Mouse (Mus musculus): ENCODE measurements around the gene Atp2b4. TPM values are rescaled to one million over a fixed set of nuclear protein-coding genes. Genes with fewer than 3 reads are reported as not detected.
A peak's percentile ranks its signal among the peaks of the same experiment; 100 is the strongest.

The Atp2b4 gene
- polyA plus RNA-seq, 1 experiment from 2014 or later = 34.8 TPM

DNA sequence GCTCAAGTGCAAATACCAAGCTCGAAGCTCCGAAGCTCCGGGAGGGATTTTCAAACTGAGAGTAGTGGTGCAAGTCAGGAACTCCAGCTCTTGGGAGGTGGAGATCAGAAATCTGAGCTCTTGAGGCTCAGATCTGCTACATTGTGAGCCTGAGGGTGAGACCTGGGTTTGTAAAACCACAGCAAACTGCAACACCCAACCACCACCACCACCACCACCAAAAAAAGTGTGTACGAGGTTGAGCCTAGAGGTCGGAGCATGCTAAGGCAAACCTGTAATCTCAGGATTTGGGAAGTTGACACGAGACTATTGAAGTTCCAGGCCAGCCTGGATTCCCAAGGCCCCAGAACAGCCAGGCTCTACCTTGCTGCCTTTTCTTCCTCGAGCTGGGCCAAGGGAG, 25.4 kb upstream of the Atp2b4 start:
- H3K9ac ChIP-seq (ENCODE audit: low read depth, low read length) = peak overlapping the region; percentile 55
- no peaks in the 10 kb centered on the region for H3K9me3 ChIP-seq (replicated peaks; ENCODE audit: control insufficient read depth, low read length)
- 36% methylated on average over 7 of the region's 7 CpGs for WGBS (ENCODE audit: insufficient replicate concordance)
- no peaks in the 10 kb centered on the region for H3K27me3 ChIP-seq (ENCODE audit: control insufficient read depth, insufficient read depth, low read depth, low read length)
- H3K4me2 ChIP-seq (ENCODE audit: low read depth, low read length) = peak overlapping the region; percentile 54
- H3K36me3 ChIP-seq (ENCODE audit: control insufficient read depth, insufficient read depth) = no peaks in the 10 kb centered on the region
- peak overlapping the region; percentile 18 for H3K4me3 ChIP-seq (ENCODE audit: low read depth, low read length)
- peaks cover 56% of the 10 kb centered on the region for H3K4me1 ChIP-seq (ENCODE audit: control insufficient read depth, low read depth, low read length)
- ATAC-seq (ENCODE audit: low read depth) = no peak
- H3K27ac ChIP-seq (ENCODE audit: low read length) = peak overlapping the region; percentile 94

DNA sequence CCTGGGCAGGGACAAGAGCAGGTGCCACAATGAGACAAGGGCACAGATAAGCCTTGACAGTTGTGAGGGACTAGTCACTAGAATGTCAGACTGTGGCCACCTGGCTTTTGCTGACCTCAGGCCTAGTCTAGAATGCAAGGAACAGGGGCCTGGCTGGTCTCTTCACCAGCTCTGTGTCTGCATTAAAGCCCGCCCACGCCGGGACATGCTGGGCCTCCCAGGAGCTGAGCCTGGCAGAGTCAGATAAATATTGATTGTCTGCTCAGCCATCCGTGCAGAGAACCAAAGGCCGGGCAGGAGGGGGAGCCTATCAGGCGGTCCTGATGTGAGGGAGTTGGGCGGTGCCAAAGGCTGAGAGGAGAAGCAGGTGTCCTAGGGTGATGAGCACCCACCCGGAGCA, 24.7 kb upstream of the Atp2b4 start:
- peak overlapping the region; percentile 65 for H3K4me2 ChIP-seq (ENCODE audit: low read depth, low read length)
- peaks cover 62% of the 10 kb centered on the region for H3K4me1 ChIP-seq (ENCODE audit: control insufficient read depth, low read depth, low read length)
- H3K27me3 ChIP-seq (ENCODE audit: control insufficient read depth, insufficient read depth, low read depth, low read length) = no peaks in the 10 kb centered on the region
- H3K4me3 ChIP-seq (ENCODE audit: low read depth, low read length) = peak overlapping the region; percentile 38
- H3K9ac ChIP-seq (ENCODE audit: low read depth, low read length) = peak overlapping the region; percentile 68
- peak overlapping the region; percentile 99 for H3K27ac ChIP-seq (ENCODE audit: low read length)
- 16% methylated on average over 8 of the region's 8 CpGs for WGBS (ENCODE audit: insufficient replicate concordance)
- H3K9me3 ChIP-seq (replicated peaks; ENCODE audit: control insufficient read depth, low read length) = no peaks in the 10 kb centered on the region
- H3K36me3 ChIP-seq (ENCODE audit: control insufficient read depth, insufficient read depth) = no peaks in the 10 kb centered on the region
- peak; percentile 98 for ATAC-seq (ENCODE audit: low read depth)

DNA sequence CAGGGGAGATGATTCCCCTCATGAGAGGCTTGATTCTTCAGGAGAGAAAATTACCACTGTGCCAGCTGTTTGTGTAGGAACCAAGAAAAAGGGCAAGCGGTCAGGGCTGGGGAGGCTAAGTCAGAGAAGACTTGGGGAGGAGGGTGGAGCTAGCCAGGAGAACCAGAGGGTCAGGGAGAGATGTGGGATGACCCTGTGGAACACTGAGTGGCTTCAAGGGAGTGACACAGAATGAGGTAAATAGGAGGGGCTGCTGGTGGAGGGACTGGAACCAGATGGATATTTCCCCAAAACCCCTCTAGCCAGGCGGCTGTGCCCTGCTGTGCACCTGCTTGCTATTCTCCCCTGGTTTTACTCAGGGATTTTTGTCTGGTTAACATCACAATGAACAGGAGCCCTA, 24.3 kb upstream of the Atp2b4 start:
- ATAC-seq (ENCODE audit: low read depth) = peak; percentile 43
- H3K27me3 ChIP-seq (ENCODE audit: control insufficient read depth, insufficient read depth, low read depth, low read length) = no peaks in the 10 kb centered on the region
- 33% methylated on average over 2 of the region's 2 CpGs for WGBS (ENCODE audit: insufficient replicate concordance)

DNA sequence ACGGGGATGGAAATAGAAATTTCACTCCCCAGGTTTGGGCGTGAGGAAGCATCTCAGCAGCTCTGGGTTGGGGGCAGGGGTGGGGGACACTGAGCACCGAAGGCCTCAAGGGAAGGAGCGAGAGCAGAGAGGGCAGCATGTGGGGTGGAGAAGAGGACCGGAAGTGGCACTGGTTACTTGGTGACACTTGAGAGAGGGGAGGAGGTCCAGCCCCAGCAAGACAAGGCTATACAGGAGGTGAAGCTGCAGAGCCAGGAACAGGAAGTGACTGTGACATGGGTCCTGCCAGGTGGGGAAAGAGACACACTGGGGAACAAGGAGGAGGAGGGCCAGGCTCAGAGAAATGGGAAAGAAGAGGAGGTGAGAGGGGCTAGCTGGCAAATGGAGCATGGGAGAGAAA, 20.3 kb upstream of the Atp2b4 start:
- no peaks in the 10 kb centered on the region for H3K27me3 ChIP-seq (ENCODE audit: control insufficient read depth, insufficient read depth, low read depth, low read length)
- H3K4me2 ChIP-seq (ENCODE audit: low read depth, low read length) = no peak overlapping the region
- H3K4me3 ChIP-seq (ENCODE audit: low read depth, low read length) = no peak overlapping the region
- H3K9me3 ChIP-seq (replicated peaks; ENCODE audit: control insufficient read depth, low read length) = no peaks in the 10 kb centered on the region
- H3K9ac ChIP-seq (ENCODE audit: low read depth, low read length) = no peak overlapping the region
- H3K36me3 ChIP-seq (ENCODE audit: control insufficient read depth, insufficient read depth) = no peaks in the 10 kb centered on the region
- H3K27ac ChIP-seq (ENCODE audit: low read length) = 0 out of 2 replicates have a peak overlapping the region, but pooled peaks have one; percentile 9
- ATAC-seq (ENCODE audit: low read depth) = no peak
- peaks cover 51% of the 10 kb centered on the region for H3K4me1 ChIP-seq (ENCODE audit: control insufficient read depth, low read depth, low read length)
- 32% methylated on average over 5 of the region's 5 CpGs for WGBS (ENCODE audit: insufficient replicate concordance)

More for the DNA sequence above, 24.3 kb upstream of the Atp2b4 start:
- peak overlapping the region; percentile 68 for H3K9ac ChIP-seq (ENCODE audit: low read depth, low read length)
- no peaks in the 10 kb centered on the region for H3K9me3 ChIP-seq (replicated peaks; ENCODE audit: control insufficient read depth, low read length)
- no peaks in the 10 kb centered on the region for H3K36me3 ChIP-seq (ENCODE audit: control insufficient read depth, insufficient read depth)
- H3K4me1 ChIP-seq (ENCODE audit: control insufficient read depth, low read depth, low read length) = peaks cover 64% of the 10 kb centered on the region
- peak overlapping the region; percentile 38 for H3K4me3 ChIP-seq (ENCODE audit: low read depth, low read length)
- peak overlapping the region; percentile 99 for H3K27ac ChIP-seq (ENCODE audit: low read length)
- H3K4me2 ChIP-seq (ENCODE audit: low read depth, low read length) = peak overlapping the region; percentile 65

DNA sequence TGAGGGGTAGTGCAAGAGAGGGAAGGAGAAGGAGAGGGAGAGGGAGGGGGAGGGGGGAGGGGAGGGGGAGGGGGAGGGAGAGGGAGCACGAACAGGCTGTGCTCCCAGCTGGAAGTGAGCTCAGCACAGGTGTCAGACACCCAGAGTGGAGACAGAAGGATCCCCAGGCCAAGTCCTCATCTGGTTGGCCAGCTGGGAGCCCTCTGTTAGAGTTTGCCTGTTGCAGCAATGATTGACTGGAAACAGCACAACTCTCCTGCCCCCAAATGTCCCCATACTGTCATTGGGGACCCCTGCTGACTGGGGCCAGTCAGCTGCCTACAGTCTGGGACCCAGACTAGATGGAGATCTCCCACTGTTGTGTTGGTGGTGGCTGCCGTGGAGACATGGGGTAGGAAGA, 19.3 kb upstream of the Atp2b4 start:
- Histone ChIP-seq H3K4me2 (ENCODE audit: low read depth, low read length) (no peak overlapping the region), H3K4me1 (ENCODE audit: control insufficient read depth, low read depth, low read length) (peaks cover 53% of the 10 kb centered on the region), H3K9me3 (replicated peaks; ENCODE audit: control insufficient read depth, low read length) (no peaks in the 10 kb centered on the region), H3K27me3 (ENCODE audit: control insufficient read depth, insufficient read depth, low read depth, low read length) (no peaks in the 10 kb centered on the region), H3K4me3 (ENCODE audit: low read depth, low read length) (no peak overlapping the region), H3K36me3 (ENCODE audit: control insufficient read depth, insufficient read depth) (no peaks in the 10 kb centered on the region), H3K27ac (ENCODE audit: low read length) (no peak overlapping the region), H3K9ac (ENCODE audit: low read depth, low read length) (no peak overlapping the region)
- 28% methylated on average over 2 of the region's 2 CpGs for WGBS (ENCODE audit: insufficient replicate concordance)
- ATAC-seq (ENCODE audit: low read depth) = no peak

DNA sequence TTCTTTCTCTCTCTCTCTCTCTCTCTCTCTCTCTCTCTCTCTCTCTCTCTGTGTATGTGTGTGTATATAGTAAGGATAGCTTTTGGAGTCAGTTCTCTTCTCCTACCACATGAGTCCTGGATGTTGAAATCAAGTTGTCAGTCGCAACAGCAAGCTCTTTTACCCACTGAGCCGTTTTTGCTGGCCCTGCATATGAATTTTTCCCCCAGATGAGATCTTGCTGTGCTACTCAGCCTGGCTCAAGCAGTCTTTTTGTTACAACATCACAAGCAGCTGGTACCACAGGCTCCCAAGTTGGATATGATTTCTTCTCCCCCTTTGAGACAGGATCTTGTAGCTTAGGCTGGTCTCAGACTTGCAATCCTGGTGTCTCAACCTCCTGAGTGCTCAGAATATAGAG, 17.7 kb upstream of the Atp2b4 start:
- H3K4me3 ChIP-seq (ENCODE audit: low read depth, low read length) = no peak overlapping the region
- H3K36me3 ChIP-seq (ENCODE audit: control insufficient read depth, insufficient read depth) = no peaks in the 10 kb centered on the region
- H3K4me1 ChIP-seq (ENCODE audit: control insufficient read depth, low read depth, low read length) = peaks cover 40% of the 10 kb centered on the region
- no peak for ATAC-seq (ENCODE audit: low read depth)
- H3K9me3 ChIP-seq (replicated peaks; ENCODE audit: control insufficient read depth, low read length) = no peaks in the 10 kb centered on the region
- no peaks in the 10 kb centered on the region for H3K27me3 ChIP-seq (ENCODE audit: control insufficient read depth, insufficient read depth, low read depth, low read length)
- no peak overlapping the region for H3K27ac ChIP-seq (ENCODE audit: low read length)
- H3K4me2 ChIP-seq (ENCODE audit: low read depth, low read length) = no peak overlapping the region
- 62% methylated on average over 2 of the region's 2 CpGs for WGBS (ENCODE audit: insufficient replicate concordance)
- H3K9ac ChIP-seq (ENCODE audit: low read depth, low read length) = no peak overlapping the region

DNA sequence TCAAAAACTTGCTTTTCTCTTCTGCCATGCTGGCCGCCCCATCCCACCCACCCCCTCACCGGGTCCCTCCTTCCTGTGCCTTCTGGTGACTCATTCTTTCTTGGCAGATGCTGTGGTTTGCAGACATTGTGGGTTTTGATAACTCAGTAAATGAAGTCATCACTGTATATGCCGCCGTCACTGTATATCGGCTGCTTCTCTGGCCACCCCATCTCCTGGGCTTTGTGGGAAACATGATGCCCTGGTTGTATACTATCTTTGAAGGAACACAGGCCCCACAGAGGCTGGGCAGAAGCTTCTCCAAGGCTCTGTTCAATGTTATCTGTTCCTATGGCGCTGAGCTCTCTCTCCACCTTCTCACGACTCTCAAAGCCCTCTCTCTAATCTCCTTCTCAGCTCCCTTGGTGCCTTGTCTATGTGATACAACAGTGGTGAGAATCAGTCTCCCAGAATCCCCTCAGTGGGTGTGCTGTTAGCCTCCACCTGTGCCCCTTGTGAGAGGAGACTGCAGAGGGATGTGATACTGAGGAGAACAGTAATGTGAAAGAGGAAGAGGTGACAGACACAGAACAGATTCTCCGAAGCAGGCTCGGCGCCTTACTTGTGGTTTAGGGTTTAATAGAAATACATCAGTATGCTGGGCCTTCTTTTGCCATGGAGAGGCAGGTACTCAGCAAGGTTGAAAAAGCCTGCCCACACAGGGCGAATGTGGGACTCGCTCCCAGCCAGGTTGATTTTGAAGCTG, 15.1 kb upstream of the Atp2b4 start:
- peak overlapping the region; percentile 76 for H3K27ac ChIP-seq (ENCODE audit: low read length)
- H3K4me1 ChIP-seq (ENCODE audit: control insufficient read depth, low read depth, low read length) = peaks cover 27% of the 10 kb centered on the region
- peak; percentile 85 for ATAC-seq (ENCODE audit: low read depth)
- peak overlapping the region; percentile 24 for H3K4me2 ChIP-seq (ENCODE audit: low read depth, low read length)
- WGBS (ENCODE audit: insufficient replicate concordance) = 22% methylated on average over 12 of the region's 12 CpGs
- 0 out of 2 replicates have a peak overlapping the region, but pooled peaks have one; percentile 5 for H3K4me3 ChIP-seq (ENCODE audit: low read depth, low read length)
- no peaks in the 10 kb centered on the region for H3K9me3 ChIP-seq (replicated peaks; ENCODE audit: control insufficient read depth, low read length)
- no peaks in the 10 kb centered on the region for H3K27me3 ChIP-seq (ENCODE audit: control insufficient read depth, insufficient read depth, low read depth, low read length)
- peak overlapping the region; percentile 35 for H3K9ac ChIP-seq (ENCODE audit: low read depth, low read length)
- H3K36me3 ChIP-seq (ENCODE audit: control insufficient read depth, insufficient read depth) = no peaks in the 10 kb centered on the region

DNA sequence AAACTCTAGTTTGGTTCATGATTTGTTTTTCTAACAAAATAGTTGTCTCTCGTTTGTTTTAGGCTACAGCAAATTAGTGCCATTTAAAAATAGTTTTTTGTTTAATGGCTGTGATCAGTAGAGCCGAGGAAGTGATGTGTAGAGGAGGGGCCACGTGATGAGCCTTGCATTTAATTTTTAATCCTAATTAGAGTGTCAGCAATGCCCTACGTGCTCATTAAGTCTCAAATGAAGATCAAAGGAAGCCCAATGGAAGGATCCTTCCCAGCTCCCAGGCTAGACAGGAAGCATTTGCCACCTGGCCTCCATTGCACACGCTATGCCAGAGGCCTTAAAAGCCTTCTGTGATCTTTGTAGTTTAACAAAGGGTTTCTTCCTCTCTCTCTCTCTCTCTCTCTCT, 8.5 kb upstream of the Atp2b4 start:
- H3K27me3 ChIP-seq (ENCODE audit: control insufficient read depth, insufficient read depth, low read depth, low read length) = no peaks in the 10 kb centered on the region
- peaks cover 23% of the 10 kb centered on the region for H3K4me1 ChIP-seq (ENCODE audit: control insufficient read depth, low read depth, low read length)
- no peak for ATAC-seq (ENCODE audit: low read depth)
- 71% methylated on average over 5 of the region's 5 CpGs for WGBS (ENCODE audit: insufficient replicate concordance)
- no peaks in the 10 kb centered on the region for H3K36me3 ChIP-seq (ENCODE audit: control insufficient read depth, insufficient read depth)
- no peak overlapping the region for H3K27ac ChIP-seq (ENCODE audit: low read length)
- H3K4me2 ChIP-seq (ENCODE audit: low read depth, low read length) = no peak overlapping the region
- no peaks in the 10 kb centered on the region for H3K9me3 ChIP-seq (replicated peaks; ENCODE audit: control insufficient read depth, low read length)
- H3K9ac ChIP-seq (ENCODE audit: low read depth, low read length) = no peak overlapping the region
- H3K4me3 ChIP-seq (ENCODE audit: low read depth, low read length) = no peak overlapping the region

DNA sequence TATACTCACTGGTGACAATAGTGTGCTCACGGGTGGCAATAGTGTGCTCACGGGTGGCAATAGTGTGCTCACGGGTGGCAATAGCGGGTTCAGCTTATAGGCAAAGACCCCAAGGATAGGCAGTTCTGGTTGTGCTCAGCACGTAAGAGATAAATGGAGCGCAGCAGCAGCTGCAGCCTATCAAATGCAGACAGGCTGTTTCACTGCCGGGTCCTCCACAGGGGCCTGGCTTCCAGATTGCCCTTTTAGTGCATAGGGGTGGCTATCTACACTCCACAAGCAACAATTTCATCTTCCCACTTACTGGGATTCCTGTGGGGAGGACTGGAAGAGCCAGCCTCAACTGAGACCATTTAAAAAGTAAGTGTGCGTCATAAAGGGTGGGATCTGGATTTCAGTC, 7.2 kb upstream of the Atp2b4 start:
- Histone ChIP-seq H3K4me1 (ENCODE audit: control insufficient read depth, low read depth, low read length) (peaks cover 29% of the 10 kb centered on the region), H3K4me2 (ENCODE audit: low read depth, low read length) (no peak overlapping the region), H3K9me3 (replicated peaks; ENCODE audit: control insufficient read depth, low read length) (no peaks in the 10 kb centered on the region), H3K36me3 (ENCODE audit: control insufficient read depth, insufficient read depth) (no peaks in the 10 kb centered on the region), H3K27ac (ENCODE audit: low read length) (no peak overlapping the region), H3K9ac (ENCODE audit: low read depth, low read length) (no peak overlapping the region), H3K27me3 (ENCODE audit: control insufficient read depth, insufficient read depth, low read depth, low read length) (no peaks in the 10 kb centered on the region), H3K4me3 (ENCODE audit: low read depth, low read length) (no peak overlapping the region)
- ATAC-seq (ENCODE audit: low read depth) = peak; percentile 47
- WGBS (ENCODE audit: insufficient replicate concordance) = 48% methylated on average over 8 of the region's 8 CpGs

All from liver, embryonic 16.5 days (tissue).